Mouse (Mus musculus): ENCODE measurements around the gene Cacna2d1. TPM values are rescaled to one million over a fixed set of nuclear protein-coding genes. Genes with fewer than 3 reads are reported as not detected.
A peak's percentile ranks its signal among the peaks of the same experiment; 100 is the strongest.

Cacna2d1 gene
- polyA plus RNA-seq, 1 experiment from 2014 or later, result 21.7 TPM

GRCm38 (mm10) chr5:15935234-15935728 lies 790 bp downstream of the Cacna2d1 start:
- Histone ChIP-seq H3K9me3 (ENCODE audit: control insufficient read depth, low read length) (no peaks in the 10 kb centered on the region), H3K4me1 (replicated peaks; ENCODE audit: control insufficient read depth, insufficient read depth, low read length) (0 out of 2 replicates have a peak, but pooled peaks cover 3% of the 10 kb centered on the region), H3K27ac (ENCODE audit: low read depth) (peak overlapping the region; percentile 88), H3K4me2 (ENCODE audit: low read length) (peak overlapping the region; percentile 74), H3K4me3 (ENCODE audit: low read depth, low read length) (peak overlapping the region; percentile 70), H3K9ac (ENCODE audit: low read length) (peak overlapping the region; percentile 82), H3K27me3 (replicated peaks; ENCODE audit: control insufficient read depth, insufficient read depth, low read length) (peaks cover 9% of the 10 kb centered on the region; the same call in 1 of the 2 replicates), H3K36me3 (ENCODE audit: control insufficient read depth, insufficient read depth, low read length) (no peaks in the 10 kb centered on the region)
- no peak for DNase-seq (ENCODE audit: low spot score)
- ATAC-seq (replicated peaks; ENCODE audit: low FRiP score, low TSS enrichment, low read depth), result no peak
- WGBS, result under 1% methylated on average over 27 of the region's 27 CpGs

- ATAC-seq (replicated peaks; ENCODE audit: low FRiP score, low TSS enrichment, low read depth) (no peak), DNase-seq (ENCODE audit: low spot score) (no peak)
- peak overlapping the region; percentile 82 for H3K9ac ChIP-seq (ENCODE audit: low read length)
- WGBS, result 27% methylated on average over 14 of the region's 14 CpGs
- H3K9me3 ChIP-seq (ENCODE audit: control insufficient read depth, low read length), result no peaks in the 10 kb centered on the region
- H3K4me1 ChIP-seq (replicated peaks; ENCODE audit: control insufficient read depth, insufficient read depth, low read length), result 0 out of 2 replicates have a peak, but pooled peaks cover 3% of the 10 kb centered on the region
- H3K27me3 ChIP-seq (replicated peaks; ENCODE audit: control insufficient read depth, insufficient read depth, low read length), result peaks cover 9% of the 10 kb centered on the region; the same call in 1 of the 2 replicates
- H3K4me2 ChIP-seq (ENCODE audit: low read length), result peak overlapping the region; percentile 74
- H3K4me3 ChIP-seq (ENCODE audit: low read depth, low read length), result peak overlapping the region; percentile 70
- no peak overlapping the region for H3K27ac ChIP-seq (ENCODE audit: low read depth)
- H3K36me3 ChIP-seq (ENCODE audit: control insufficient read depth, insufficient read depth, low read length), result no peaks in the 10 kb centered on the region
These were observed 1.6 kb downstream of the Cacna2d1 start for GRCm38 (mm10) chr5:15935831-15936710.

GRCm38 (mm10) chr5:15941191-15941725 lies 6.8 kb downstream of the Cacna2d1 start:
- 41% methylated on average over 6 of the region's 6 CpGs for WGBS
- DNase-seq (ENCODE audit: low spot score) (no peak), ATAC-seq (replicated peaks; ENCODE audit: low FRiP score, low TSS enrichment, low read depth) (no peak)
- Histone ChIP-seq H3K9ac (ENCODE audit: low read length) (no peak overlapping the region), H3K27me3 (replicated peaks; ENCODE audit: control insufficient read depth, insufficient read depth, low read length) (no peaks in the 10 kb centered on the region), H3K9me3 (ENCODE audit: control insufficient read depth, low read length) (no peaks in the 10 kb centered on the region), H3K4me1 (replicated peaks; ENCODE audit: control insufficient read depth, insufficient read depth, low read length) (no peaks in the 10 kb centered on the region), H3K4me2 (ENCODE audit: low read length) (no peak overlapping the region), H3K4me3 (ENCODE audit: low read depth, low read length) (no peak overlapping the region), H3K27ac (ENCODE audit: low read depth) (no peak overlapping the region), H3K36me3 (ENCODE audit: control insufficient read depth, insufficient read depth, low read length) (no peaks in the 10 kb centered on the region)

- no peak overlapping the region for H3K27ac ChIP-seq (ENCODE audit: low read depth)
- H3K9me3 ChIP-seq (ENCODE audit: control insufficient read depth, low read length), result no peaks in the 10 kb centered on the region
- no peak for ATAC-seq (replicated peaks; ENCODE audit: low FRiP score, low TSS enrichment, low read depth)
- no peak overlapping the region for H3K9ac ChIP-seq (ENCODE audit: low read length)
- no peaks in the 10 kb centered on the region for H3K36me3 ChIP-seq (ENCODE audit: control insufficient read depth, insufficient read depth, low read length)
- H3K27me3 ChIP-seq (replicated peaks; ENCODE audit: control insufficient read depth, insufficient read depth, low read length), result no peaks in the 10 kb centered on the region
- H3K4me1 ChIP-seq (replicated peaks; ENCODE audit: control insufficient read depth, insufficient read depth, low read length), result no peaks in the 10 kb centered on the region
- DNase-seq (ENCODE audit: low spot score), result no peak
- no peak overlapping the region for H3K4me2 ChIP-seq (ENCODE audit: low read length)
- H3K4me3 ChIP-seq (ENCODE audit: low read depth, low read length), result no peak overlapping the region
- 78% methylated on average over 4 of the region's 4 CpGs for WGBS
These were observed 7.6 kb downstream of the Cacna2d1 start for GRCm38 (mm10) chr5:15942051-15942450.

- no peaks in the 10 kb centered on the region for H3K27me3 ChIP-seq (replicated peaks; ENCODE audit: control insufficient read depth, insufficient read depth, low read length)
These were observed 14.0 kb downstream of the Cacna2d1 start for GRCm38 (mm10) chr5:15948290-15949037.

GRCm38 (mm10) chr5:15959760-15960159 lies 25.3 kb downstream of the Cacna2d1 start:
- no peak overlapping the region for H3K27ac ChIP-seq (ENCODE audit: low read depth)
- DNase-seq (ENCODE audit: low spot score), result no peak
- ATAC-seq (replicated peaks; ENCODE audit: low FRiP score, low TSS enrichment, low read depth), result no peak
- no peaks in the 10 kb centered on the region for H3K4me1 ChIP-seq (replicated peaks; ENCODE audit: control insufficient read depth, insufficient read depth, low read length)
- H3K9ac ChIP-seq (ENCODE audit: low read length), result no peak overlapping the region
- H3K4me3 ChIP-seq (ENCODE audit: low read depth, low read length), result no peak overlapping the region
- H3K27me3 ChIP-seq (replicated peaks; ENCODE audit: control insufficient read depth, insufficient read depth, low read length), result no peaks in the 10 kb centered on the region
- H3K4me2 ChIP-seq (ENCODE audit: low read length), result no peak overlapping the region
- 77% methylated on average over 1 of the region's 1 CpGs for WGBS
- H3K9me3 ChIP-seq (ENCODE audit: control insufficient read depth, low read length), result no peaks in the 10 kb centered on the region
- no peaks in the 10 kb centered on the region for H3K36me3 ChIP-seq (ENCODE audit: control insufficient read depth, insufficient read depth, low read length)

More at GRCm38 (mm10) chr5:15948290-15949037, 14.0 kb downstream of the Cacna2d1 start:
- H3K27ac ChIP-seq (ENCODE audit: low read depth), result no peak overlapping the region
- H3K36me3 ChIP-seq (ENCODE audit: control insufficient read depth, insufficient read depth, low read length), result no peaks in the 10 kb centered on the region
- H3K4me2 ChIP-seq (ENCODE audit: low read length), result no peak overlapping the region
- H3K4me1 ChIP-seq (replicated peaks; ENCODE audit: control insufficient read depth, insufficient read depth, low read length), result no peaks in the 10 kb centered on the region
- no peak overlapping the region for H3K9ac ChIP-seq (ENCODE audit: low read length)
- no peak for DNase-seq (ENCODE audit: low spot score)
- H3K9me3 ChIP-seq (ENCODE audit: control insufficient read depth, low read length), result no peaks in the 10 kb centered on the region
- H3K4me3 ChIP-seq (ENCODE audit: low read depth, low read length), result no peak overlapping the region
- no peak for ATAC-seq (replicated peaks; ENCODE audit: low FRiP score, low TSS enrichment, low read depth)
- WGBS, result 93% methylated on average over 6 of the region's 6 CpGs

- no peaks in the 10 kb centered on the region for H3K27me3 ChIP-seq (replicated peaks; ENCODE audit: control insufficient read depth, insufficient read depth, low read length)
- no peak overlapping the region for H3K9ac ChIP-seq (ENCODE audit: low read length)
- 64% methylated on average over 2 of the region's 2 CpGs for WGBS
- ATAC-seq (replicated peaks; ENCODE audit: low FRiP score, low TSS enrichment, low read depth) (no peak), DNase-seq (ENCODE audit: low spot score) (no peak)
- H3K4me2 ChIP-seq (ENCODE audit: low read length), result no peak overlapping the region
- H3K36me3 ChIP-seq (ENCODE audit: control insufficient read depth, insufficient read depth, low read length), result no peaks in the 10 kb centered on the region
- no peak overlapping the region for H3K4me3 ChIP-seq (ENCODE audit: low read depth, low read length)
- H3K4me1 ChIP-seq (replicated peaks; ENCODE audit: control insufficient read depth, insufficient read depth, low read length), result no peaks in the 10 kb centered on the region
- no peaks in the 10 kb centered on the region for H3K9me3 ChIP-seq (ENCODE audit: control insufficient read depth, low read length)
- H3K27ac ChIP-seq (ENCODE audit: low read depth), result no peak overlapping the region
These were observed 27.4 kb downstream of the Cacna2d1 start for GRCm38 (mm10) chr5:15961866-15962265.

- Histone ChIP-seq H3K4me1 (replicated peaks; ENCODE audit: control insufficient read depth, insufficient read depth, low read length) (no peaks in the 10 kb centered on the region), H3K9me3 (ENCODE audit: control insufficient read depth, low read length) (no peaks in the 10 kb centered on the region), H3K36me3 (ENCODE audit: control insufficient read depth, insufficient read depth, low read length) (no peaks in the 10 kb centered on the region), H3K4me2 (ENCODE audit: low read length) (no peak overlapping the region), H3K4me3 (ENCODE audit: low read depth, low read length) (no peak overlapping the region), H3K27ac (ENCODE audit: low read depth) (no peak overlapping the region), H3K9ac (ENCODE audit: low read length) (no peak overlapping the region), H3K27me3 (replicated peaks; ENCODE audit: control insufficient read depth, insufficient read depth, low read length) (no peaks in the 10 kb centered on the region)
- DNase-seq (ENCODE audit: low spot score), result no peak
- ATAC-seq (replicated peaks; ENCODE audit: low FRiP score, low TSS enrichment, low read depth), result no peak
These were observed 32.4 kb downstream of the Cacna2d1 start for GRCm38 (mm10) chr5:15966888-15967287.

Data from intestine, embryonic 14.5 days (tissue).